Mouse (Mus musculus) lung, adult 18-20 months (tissue): ENCODE results near the gene Fam166a.

Source experiments
- DNase-seq, 2 experiments: peaks; one replicate each; pipeline ENCODE4 v3.0.0; 2022; ENCODE audit warnings: mixed read lengths in 2 of 2

The Fam166a gene

DNA sequence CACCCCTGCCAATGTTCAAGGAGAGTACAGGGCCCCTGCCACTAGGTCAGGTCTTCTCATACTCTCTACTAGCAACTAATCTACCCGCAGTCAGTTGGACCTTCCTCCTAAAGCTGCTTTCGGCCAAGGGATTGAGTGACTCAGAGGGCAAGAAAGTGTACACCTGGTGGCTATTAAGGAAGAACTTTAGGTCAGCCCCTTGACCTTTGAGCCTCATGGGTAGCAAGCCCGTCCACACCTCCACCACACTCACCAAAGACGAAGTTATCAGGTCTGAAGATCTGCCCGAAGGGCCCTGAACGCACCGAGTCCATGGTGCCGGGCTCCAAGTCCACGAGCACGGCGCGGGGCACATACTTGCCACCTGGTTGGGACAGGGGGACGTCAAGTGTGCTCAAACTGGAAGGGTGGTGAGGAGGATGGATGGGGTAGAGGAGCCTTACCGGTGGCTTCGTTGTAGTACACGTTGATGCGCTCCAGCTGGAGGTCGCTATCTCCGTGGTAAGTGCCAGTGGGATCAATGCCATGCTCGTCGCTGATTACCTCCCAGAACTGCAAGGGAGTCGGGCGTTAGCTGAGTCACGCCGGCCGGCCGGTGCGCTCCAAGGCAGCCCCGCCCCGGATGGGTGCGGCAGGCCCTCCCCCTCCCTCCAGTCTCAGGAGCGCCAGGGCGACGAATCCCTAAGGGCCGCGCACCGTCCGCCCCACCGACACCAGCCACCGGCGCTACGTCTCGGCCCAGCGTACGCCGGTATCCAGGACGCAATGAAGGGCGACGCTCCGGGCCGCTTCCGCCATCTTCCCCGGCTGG, 5.3 kb downstream of the Fam166a start:
- DNase-seq: peak; percentile 89 to 92

DNA sequence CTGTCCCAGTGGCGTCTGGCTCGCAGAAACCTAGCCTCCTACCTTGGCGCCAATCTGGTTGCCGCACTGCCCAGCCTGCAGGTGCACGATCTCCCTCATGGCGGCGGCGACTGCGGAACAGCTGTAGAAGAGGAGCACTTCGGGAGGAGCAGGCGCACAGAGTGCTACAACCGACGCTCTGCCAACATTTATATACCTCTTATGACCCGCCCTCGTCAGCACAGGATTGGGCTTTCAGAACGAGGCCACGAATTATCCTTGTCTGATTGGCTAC, 5.9 kb downstream of the Fam166a start, which contains the start of gene Tubb4b:
TSS of gene Tubb4b (minus strand) at position 211 of the 274 bp plus-strand sequence.
- no peak for DNase-seq

DNA sequence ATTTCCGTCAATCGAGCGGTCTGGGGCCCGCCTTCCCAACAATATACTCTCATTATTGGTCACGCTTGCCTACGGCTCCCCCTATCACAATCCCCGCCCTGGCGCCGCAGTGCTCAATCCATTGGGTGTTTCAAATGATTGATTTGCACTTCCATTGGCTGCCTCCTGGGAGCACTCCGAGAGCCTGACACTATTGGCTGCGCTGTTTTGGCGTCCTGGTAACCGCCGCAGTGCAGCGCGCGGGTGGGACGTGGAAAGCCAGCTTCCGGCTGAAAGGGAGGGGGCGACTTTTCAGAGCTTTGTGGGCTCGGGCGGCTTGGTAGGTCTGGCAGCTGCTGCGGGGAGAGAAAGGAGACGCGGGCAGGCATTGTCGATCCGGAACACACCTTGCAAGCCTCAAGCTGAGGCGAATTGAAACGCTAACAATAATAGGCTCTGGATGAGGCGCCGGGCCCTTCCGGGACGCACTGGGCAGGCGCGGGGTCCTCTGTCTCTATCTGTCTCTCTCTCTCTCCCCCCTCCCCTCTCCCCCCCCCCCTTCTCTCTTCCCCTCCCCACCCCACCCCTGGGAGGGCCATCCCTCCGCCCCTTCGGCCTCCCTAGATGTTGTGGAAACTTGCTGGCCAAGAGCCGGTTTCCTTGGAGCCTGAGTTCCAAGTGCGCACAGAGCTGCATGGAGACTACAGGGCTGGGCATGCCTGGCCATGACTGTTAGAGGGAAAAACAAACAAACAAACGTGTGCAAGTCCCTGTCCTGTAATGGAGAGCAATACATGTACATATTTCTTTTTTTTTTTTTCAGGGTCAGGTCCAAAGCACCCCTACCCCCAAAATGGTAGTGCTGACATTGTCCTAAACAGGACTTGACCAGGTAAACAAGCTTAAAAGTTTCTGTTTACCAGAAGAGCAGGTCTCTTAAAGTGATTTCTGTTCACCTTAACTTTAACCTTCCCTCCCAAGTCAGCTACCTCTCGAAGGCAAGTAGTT, 6.5 kb downstream of the Fam166a start:
- DNase-seq: peak; percentile 100

DNA sequence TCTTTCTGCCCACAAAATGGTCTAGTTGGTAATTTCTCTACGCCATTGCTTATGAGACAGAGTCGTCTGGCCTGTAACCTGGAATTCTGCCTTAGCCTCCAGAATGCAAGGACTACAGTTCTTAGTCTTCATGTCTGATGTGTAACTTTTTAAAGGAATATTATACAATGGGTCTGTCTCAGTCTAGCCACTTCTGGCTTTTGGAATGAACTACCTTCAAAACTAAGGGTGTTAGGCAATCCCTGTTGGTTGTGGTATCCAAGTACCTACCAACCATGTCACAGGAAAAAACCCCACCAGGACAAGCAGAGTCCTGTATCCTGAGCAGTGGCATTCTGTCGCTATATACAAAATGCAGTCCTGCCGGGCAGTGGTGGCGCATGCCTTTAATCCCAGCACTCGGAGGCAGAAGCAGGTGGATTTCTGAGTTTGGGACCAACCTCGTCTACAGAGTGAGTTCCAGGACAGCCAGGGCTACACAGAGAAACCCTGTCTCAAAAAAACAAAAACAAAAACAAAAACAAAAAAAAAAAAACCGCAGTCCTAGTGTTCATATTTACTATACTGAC, 7.3 kb downstream of the Fam166a start:
- peak in 1 of 2 experiments; percentile 19 for DNase-seq

DNA sequence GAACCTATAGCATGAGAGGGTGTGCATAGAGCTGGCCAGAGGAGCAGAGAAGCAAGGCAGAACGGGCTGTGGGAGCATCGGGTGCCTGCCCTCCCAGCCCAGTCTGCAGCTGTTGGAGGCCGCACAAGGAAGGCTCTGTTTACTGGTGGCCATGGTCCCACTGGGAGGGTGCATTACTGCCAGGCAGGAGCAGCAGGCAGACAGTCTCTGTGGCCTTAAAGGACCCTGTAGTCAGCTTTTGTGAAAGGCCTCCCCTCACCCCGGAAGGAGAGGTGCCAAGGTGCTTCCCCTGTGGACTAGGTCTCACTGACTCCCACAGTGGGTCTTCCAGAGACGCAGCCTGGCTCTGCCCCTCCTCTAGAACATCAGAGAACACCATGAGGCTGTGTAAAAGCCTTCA, 8.3 kb downstream of the Fam166a start:
- no peak for DNase-seq

DNA sequence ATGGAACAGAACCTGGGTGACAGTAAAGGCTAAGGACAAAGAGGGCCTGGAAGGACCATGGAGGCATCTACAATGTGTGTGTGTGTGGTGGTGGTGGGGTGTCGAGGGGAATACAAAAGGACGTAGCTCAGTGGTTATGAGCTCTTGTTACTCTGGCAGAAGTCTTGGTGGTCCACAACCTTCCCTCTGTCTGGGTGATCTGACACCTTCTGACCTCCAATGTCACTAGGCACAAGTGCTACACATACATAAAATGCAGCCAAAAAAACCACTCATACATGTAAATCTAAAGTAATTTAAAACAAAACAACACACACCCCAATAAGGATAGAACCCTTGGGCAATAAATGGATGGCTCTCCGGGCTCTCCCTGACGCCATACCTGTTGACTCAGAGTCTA, 8.9 kb downstream of the Fam166a start:
- DNase-seq: no peak

DNA sequence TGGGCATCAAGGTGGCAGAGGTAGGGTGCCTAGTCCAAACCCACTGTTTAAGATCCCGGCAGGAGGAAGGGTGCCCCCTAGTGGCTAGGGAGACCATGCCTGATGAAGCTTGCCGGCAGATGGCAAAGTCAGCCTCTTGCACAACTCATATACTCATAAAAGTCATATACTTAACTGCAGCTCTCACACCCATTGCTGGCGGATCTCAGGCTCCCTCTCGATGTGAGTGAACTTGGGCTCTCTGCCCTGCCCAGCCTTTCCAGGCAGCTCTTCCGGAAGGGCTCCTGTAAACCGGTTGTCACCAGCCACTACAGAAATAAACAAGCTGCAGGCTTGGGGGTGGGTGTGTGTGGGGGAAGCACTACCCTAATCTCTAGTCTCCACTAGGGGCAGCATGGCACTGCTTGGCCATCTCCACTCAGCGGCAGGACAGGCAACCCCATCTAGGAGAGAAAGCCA, 9.9 kb downstream of the Fam166a start:
- DNase-seq: peak; percentile 90 to 94

DNA sequence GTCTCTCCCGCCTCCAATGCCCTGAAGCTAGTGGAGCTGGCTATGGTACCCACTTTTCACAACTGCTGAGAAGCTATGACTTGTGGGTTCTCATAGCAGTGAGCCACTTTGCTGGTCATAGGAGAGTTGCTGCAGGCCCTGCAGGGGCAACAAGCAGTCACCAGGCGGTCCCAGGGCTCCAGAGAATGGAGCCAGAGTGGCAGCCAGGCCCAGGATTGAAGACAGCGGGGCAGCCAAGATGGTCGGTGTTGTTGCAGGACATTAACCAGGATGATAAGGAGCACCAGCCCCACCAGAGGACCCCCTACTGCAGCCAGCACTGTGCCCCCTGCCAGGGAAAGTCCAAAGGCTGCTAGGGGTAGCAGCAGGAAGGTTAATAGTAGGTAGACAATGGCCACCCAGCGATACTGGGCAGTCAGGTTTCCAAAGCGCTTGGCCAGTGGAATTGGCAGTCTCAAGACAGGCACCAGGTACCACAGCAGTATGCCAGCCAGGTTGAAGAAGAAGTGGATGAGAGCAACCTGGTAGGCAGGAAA, 10.5 kb downstream of the Fam166a start:
- DNase-seq: no peak

DNA sequence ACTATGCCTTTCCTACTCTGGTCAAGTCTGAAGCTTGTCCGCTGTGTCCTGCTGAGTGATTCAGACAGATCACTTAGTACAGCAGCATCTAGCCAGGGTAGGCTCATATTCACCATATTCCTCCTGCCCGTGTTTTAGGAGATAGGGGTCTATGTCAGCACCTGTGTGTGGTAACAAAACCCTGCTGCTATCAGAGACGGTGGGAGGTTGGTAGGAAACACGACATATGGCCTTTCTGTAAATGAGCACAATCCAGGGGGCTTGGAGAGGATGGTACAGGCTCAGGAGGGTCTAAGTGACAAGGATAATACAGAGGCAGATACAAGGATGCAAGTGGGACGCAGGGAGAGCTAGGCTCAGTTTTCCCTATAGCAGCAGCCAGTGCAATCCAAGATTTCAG, 11.0 kb downstream of the Fam166a start:
- no peak for DNase-seq

DNA sequence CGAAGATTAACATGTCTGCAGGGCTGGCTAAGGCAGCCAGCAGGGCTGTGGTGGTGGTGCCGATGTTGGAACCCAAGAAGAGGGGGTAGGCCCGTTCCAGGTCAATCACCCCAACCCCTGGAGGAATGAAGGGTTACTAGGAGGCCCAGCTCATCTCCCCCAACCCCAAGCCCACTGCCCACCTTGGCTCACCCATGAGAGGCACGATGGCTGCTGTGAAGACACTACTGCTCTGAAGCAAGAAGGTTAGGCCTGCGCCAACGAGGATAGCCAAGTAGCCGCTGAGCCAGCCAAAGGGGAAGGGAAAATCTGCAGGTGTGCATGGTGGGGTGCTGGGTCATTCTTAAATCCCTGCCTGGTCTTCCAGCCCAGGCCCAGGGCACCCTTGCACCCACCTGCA, 12.0 kb downstream of the Fam166a start:
- DNase-seq: no peak

DNA sequence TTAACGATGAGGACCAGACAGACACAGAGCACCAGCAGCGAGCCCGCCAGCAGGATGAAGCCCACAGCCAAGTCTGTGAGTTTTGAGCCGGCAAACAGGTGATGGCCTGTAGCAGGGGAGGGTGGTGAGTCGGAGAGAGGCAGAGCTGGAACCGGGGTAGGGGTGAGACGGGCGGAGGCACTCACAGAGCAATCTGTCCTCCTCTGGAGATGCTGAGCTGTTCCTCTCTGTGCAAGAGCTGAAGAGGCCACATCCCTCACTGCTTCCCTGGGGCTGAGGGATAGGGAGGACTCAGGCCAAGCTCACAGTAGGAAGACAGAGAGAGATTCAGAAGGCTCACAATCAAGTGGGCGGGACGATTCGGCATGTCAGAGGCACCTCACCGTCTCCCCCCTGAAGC, 12.5 kb downstream of the Fam166a start:
- no peak for DNase-seq

DNA sequence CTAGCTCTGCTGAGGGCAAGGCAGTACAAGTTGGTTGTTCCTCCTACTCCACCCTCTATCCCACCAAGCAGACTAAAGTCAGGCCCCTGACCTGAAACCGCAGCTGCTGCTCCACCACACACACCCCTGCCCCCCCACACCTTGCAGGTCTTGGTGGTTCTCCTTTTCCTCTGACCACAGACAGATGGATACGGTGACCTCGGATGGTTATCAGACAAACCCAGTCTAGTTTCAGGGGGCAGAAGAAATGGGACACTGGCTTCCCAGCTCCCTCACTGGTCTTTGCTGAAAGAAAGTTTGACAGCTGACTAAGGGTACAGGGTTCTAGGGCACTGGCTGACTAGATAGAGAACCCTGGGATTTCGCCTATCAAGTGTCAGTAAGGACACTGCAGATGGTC, 14.9 kb downstream of the Fam166a start:
- DNase-seq: no peak

DNA sequence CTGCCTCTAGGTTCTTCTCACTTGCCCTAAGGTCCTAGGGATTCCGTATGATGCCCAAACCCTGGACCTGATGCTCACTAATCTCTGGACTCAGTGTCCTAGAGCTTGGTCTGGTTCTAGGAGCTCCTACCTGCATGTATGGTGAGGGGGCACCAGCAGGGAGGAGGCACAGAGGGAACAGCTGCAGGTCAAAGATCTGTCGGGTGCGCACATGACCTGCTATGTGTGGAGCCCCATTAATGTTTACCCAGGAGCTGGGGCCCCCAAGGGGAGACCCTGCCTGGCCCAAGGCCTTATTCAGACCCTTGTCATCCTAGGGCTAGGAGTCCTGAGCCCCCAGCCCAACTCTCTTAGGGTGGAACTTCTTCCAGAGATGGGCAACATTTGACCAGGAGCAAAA, 15.5 kb downstream of the Fam166a start, which contains the start of gene Slc34a3:
TSS of gene Slc34a3 (minus strand) at position 315 of the 400 bp plus-strand sequence.
- DNase-seq: no peak

DNA sequence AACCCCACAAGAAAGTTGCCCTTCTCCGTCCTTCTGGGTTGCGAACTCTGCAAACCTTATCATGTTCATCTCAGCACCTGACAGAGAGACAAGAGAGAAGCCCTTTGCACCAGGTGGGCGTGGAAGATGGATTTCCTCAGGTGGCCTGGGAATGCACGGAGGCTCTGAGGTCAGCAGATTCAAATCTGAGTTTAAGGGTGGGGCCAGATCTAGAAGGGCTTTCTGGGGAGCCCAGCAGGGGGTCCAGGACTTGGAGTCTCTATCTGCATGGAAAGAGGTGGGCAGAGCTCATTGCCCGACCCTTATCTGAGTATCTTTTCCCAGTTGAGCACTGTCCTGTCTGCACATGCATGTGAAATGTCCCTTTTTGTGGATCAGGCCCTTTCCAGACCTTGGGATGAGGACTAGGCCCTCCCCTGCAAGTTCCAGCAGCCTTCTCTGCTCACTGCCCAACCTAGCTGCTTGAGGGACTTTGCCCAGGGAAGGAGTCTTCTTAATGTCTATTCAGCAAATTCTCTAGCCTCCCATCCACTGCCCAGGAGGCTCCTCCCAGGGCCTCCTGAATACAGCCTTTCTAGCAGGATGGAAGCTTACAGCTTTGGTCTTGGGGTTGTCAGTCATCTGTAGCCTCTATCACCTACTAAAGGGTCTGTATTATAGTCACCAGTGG, 16.1 kb downstream of the Fam166a start:
- DNase-seq: no peak

DNA sequence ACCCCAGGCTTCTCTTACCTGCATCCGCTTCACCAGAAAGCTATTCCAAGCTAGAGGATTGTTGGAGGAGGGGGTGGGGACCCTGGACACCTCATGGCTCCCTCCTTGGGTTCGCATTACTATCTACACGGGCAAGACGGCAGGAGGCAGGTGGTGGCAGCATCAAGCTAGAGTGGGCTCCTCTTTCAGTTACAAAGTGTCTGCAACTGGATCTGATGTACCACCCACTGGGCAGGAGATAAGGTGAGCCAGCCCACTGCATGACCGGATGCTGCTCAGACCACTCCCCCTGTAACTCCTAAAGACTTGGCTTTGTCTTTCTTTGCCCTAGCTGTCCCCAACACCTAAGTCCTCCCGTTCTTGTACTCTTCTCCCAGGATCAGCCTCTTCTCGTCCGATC, 18.1 kb downstream of the Fam166a start, which contains the start of gene Rnf224:
TSS of gene Rnf224 (minus strand) at position 174 of the 400 bp plus-strand sequence.
- no peak for DNase-seq

DNA sequence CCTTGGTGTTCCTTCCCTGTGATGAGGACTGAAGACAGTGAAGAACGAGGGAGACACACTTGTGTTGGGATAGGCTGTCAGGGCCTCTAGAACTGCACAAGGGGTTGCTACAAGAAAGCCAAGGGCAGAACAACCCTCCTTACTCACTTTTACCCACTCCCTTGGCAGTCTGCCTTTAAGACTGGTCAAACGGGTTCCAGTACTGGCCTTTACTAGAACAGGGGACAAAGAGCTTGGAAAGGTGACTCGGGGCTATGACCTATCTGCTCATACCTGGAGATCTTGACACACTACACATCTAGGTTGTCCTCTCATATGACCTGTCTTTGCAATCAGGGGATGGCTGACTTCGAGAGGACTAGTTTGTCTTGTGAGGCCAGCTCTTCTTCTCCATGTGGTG, 19.0 kb downstream of the Fam166a start:
- peak; percentile 81 to 89 for DNase-seq

DNA sequence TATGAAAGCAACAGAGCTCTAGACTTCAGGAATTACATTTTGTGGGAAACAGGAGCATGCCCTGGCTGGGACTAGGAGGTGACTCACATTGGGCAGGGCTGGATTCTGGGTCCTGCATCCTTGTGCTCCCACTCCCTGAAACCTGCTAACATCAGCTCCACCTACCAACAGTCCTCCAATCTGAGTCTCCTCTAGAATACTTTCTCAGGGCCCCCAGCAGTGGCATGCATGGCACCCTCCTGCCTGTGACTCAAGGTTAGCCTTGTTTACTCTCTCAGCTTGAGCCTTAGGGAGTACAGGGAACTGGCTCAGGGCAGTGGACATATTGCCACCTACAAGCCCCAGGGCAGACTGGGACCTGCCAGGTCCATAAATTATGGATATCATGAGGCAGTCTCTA, 19.6 kb downstream of the Fam166a start:
- peak in 1 of 2 experiments; percentile 17 for DNase-seq

DNA sequence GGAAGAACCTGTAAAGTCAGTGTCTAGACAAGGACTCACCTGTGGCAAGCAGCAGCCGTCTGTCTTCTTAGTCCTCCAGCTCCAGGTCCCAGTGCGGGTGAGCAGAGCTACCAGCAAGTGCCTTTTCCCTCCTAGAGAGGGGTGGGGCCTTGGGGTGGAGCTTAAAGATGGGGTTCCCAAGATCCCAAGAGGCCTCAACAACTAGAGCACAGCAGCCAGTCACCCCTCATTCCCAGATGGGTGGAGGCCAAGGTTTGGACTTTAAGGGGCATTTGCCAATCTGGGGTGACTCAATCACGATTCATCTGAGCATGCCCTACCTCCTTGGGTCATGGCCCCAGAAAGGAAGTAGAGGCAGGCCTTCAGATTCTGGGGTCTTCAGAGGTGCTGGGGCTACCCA, 21.2 kb downstream of the Fam166a start:
- no peak for DNase-seq

DNA sequence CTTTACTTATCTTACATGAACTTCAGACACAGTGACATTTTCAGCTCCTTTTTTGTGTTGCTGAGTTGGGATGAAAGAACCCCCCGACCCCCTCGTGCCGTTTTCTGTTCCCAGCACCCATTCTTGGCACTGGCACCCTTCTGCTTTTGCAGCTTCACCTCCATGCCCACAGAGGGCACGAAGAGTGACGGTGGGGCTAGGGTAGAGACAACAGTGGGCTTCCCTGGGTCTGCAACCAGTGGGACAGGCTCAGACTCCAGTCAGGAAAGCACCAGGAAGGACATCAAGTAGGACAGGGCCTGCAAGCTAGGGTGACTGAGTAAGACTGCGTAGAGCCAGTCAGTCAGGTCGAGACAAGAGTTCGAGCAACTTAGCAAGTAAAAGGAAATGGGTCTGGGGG, 21.8 kb downstream of the Fam166a start:
- DNase-seq: no peak

DNA sequence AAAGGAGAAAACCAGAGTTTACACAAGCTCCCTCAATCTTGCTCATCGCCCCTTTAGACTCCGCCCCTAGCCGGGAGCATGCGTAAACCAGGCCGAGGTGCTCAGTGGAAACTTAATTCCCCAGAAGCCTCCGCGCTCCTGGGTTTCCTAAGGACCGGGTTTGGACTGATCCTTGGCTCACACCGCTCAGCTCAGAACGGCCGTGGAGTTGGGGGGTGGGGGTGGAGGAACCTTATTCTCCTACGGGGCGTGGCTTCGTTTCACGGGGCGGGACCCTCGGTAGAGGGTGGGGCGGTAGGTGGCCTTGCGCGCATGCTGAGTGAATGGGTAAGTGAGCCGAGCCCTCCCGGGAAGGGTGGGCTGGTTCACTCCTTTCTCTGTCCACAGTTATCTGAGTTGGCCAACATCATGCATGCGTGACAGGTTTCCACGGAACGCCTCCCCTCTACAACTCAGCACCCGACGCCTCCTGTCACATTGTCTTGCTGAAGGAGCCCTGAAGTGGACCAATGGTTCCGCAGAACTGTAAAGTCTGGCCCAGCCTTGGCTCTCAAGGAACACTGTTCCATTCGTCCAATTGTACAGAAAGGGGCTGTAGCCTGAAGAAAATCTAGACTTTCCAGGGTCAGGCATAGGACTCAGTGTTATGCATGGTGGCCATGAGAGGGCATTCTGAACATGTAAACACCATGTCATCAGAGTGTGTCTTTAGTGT, 22.3 kb downstream of the Fam166a start:
- peak; percentile 82 to 88 for DNase-seq

DNA sequence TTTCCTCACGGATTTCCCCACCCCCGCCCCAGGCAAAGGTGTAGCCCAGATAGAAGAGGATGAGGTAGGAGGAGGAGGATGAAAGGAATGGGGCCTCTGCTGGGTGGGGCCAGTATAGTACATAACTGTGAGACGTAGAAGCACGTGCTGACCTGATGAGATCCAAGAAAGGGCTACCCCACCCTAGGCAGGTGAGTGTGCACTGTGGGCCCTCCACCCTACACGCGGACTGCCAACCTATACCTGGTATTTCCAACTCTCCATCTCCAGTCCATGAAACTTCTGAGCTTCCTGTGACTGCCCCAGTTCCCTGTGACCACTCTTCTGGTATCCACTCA, 22.9 kb downstream of the Fam166a start:
- no peak for DNase-seq

DNA sequence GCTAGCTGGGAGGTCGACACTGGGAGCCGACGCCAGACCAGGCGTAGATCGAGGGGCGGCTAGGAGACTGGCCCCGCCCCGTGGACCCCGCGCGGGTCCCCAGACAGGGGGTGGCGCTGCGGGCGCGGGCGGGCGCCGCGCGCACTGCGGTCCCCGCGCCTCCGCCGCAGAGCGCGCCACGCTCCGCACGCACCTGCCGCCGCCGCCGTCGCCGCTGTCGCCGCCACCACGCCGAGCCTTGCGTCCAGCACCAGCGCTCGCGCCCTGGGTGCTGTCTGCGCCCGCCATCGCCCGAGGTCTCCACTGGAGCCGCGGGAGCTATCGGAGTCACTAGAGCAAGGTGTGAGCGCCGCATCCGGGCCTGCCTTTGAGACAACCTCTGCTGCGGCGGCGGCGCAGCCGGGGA, 23.6 kb downstream of the Fam166a start, which contains the start of the genes Rnf208 and Cysrt1:
TSS of gene Rnf208 (plus strand) at position 155 of the 406 bp plus-strand sequence.
TSS of gene Cysrt1 (minus strand) at position 352 of the 406 bp plus-strand sequence.
- no peak for DNase-seq
